Mouse (Mus musculus) stomach, postnatal 0 days (tissue): ENCODE data around the gene Dido1. TPM values are rescaled to one million over a fixed set of nuclear protein-coding genes. Genes with fewer than 3 reads are reported as not detected.

ENCODE experiments used
- ATAC-seq: fragments of 200-750 bp; cut with Nextera tagmentation; 2 replicates; pipeline ENCODE4 v1.8.0; 2017; ENCODE audit not compliant: low FRiP score, low TSS enrichment
- DNase-seq: peaks from one replicate; pipeline ENCODE4 v3.0.0-alpha.2; 2016; ENCODE audit warnings: low spot score
- H3K27ac ChIP-seq: fragments of 300-500 bp; sonication (generic); replicated peaks from 2 replicates; pipeline ENCODE4 v1.5.1; 2014; ENCODE audit warnings: mild to moderate bottlenecking, control low read depth
- H3K27me3 ChIP-seq: fragments of 300-500 bp; sonication (generic); 2 replicates; pipeline ENCODE4 v1.6.1; 2014; ENCODE audit warnings: low read length; ENCODE audit not compliant: control insufficient read depth, insufficient read depth
- H3K36me3 ChIP-seq: fragments of 300-500 bp; sonication (generic); 2 replicates; pipeline ENCODE4 v1.6.1; 2014; ENCODE audit warnings: low read length, mixed read lengths; ENCODE audit not compliant: control insufficient read depth, insufficient read depth
- H3K4me1 ChIP-seq: fragments of 300-500 bp; sonication (generic); replicated peaks from 2 replicates; pipeline ENCODE4 v1.6.1; 2014; ENCODE audit warnings: antibody characterized with exemption; ENCODE audit not compliant: control insufficient read depth, insufficient read depth
- H3K4me2 ChIP-seq: fragments of 300-500 bp; sonication (generic); replicated peaks from 2 replicates; pipeline ENCODE4 v1.6.1; 2014; ENCODE audit warnings: low read depth, mild to moderate bottlenecking, control low read depth, moderate library complexity
- H3K4me3 ChIP-seq: fragments of 300-500 bp; sonication (generic); 2 replicates; pipeline ENCODE4 v1.5.1; 2014; ENCODE audit warnings: low read depth, low read length, control low read depth
- H3K9ac ChIP-seq: fragments of 300-500 bp; sonication (generic); 2 replicates; pipeline ENCODE4 v1.6.1; 2014; ENCODE audit warnings: mild to moderate bottlenecking, low read length, control low read depth, mixed read lengths
- H3K9me3 ChIP-seq: fragments of 300-500 bp; sonication (generic); 2 replicates; pipeline ENCODE4 v1.6.1; 2016; ENCODE audit warnings: low read length; ENCODE audit not compliant: control insufficient read depth
- CTCF ChIP-seq: IDR thresholded peaks from 2 replicates; pipeline ENCODE4 v1.5.1; 2016; ENCODE audit warnings: antibody characterized with exemption, low read depth, mild to moderate bottlenecking, moderate library complexity
- EP300 ChIP-seq: optimal IDR thresholded peaks from 2 replicates; pipeline ENCODE3; 2016; ENCODE audit warnings: antibody characterized with exemption
- WGBS: fragments of 180-500 bp; shearing (Covaris S2); extraction: QIAGEN DNeasy Blood & Tissue Kit; methylation state at CpG from one replicate; pipeline ENCODE4 v1.1.7; 2014; 5-methylcytosine and 5-hydroxymethylcytosine counted together
- polyA plus RNA-seq: library from polyadenylated mRNA; unstranded; fragments of >200 nt; fragmentation: Nextera tagmentation; extraction: Ambion mirVana; gene quantifications from 2 replicates; pipeline ENCODE4 v1.2.1, GENCODE M21; 2015

Dido1 gene
- polyA plus RNA-seq = 7.4 and 9.7 TPM in 2 replicates

DNA sequence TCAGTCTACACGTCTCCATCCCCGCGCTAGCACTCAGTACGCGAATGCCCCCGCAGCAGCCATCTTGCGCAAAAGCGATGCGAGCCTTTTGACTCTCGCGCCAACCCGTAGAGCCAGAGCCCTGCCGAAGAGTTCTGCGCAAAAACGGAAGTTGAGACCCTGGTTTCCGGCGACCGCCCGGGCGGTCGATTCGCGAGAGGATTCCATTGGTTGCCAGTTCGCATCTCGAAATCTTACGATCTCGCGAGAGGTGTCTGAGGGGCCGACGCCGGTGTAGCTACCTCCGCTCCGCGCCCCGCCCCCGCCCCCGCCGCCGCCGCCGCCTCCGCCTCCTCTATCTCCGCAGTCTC is at the start of gene Dido1, which contains the start of gene Gid8:
Gene Dido1, minus strand, starts transcription at position 77 of the 350 bp plus-strand sequence.
Gene Gid8, plus strand, starts transcription at position 195 of the 350 bp plus-strand sequence.
- DNase-seq (peak; percentile 97), ATAC-seq (peak; percentile 94)
- under 1% methylated on average over 34 of the region's 43 CpGs for WGBS
- peak within 1 kb of the TSS; percentile 100 for H3K9ac ChIP-seq
- peaks cover 6% of the 10 kb centered on the region for H3K36me3 ChIP-seq
- H3K9me3 ChIP-seq = no peaks in the 10 kb centered on the region
- peak within 1 kb of the TSS; percentile 99 for H3K4me3 ChIP-seq
- no peaks in the 10 kb centered on the region for H3K27me3 ChIP-seq
- TF ChIP-seq EP300 (peak; percentile 79), CTCF (no peak)
- peak within 1 kb of the TSS; percentile 98 for H3K27ac ChIP-seq
- H3K4me1 ChIP-seq = peaks cover 7% of the 10 kb centered on the region; the same call in 1 of the 2 replicates
- peak within 1 kb of the TSS; percentile 82 for H3K4me2 ChIP-seq

DNA sequence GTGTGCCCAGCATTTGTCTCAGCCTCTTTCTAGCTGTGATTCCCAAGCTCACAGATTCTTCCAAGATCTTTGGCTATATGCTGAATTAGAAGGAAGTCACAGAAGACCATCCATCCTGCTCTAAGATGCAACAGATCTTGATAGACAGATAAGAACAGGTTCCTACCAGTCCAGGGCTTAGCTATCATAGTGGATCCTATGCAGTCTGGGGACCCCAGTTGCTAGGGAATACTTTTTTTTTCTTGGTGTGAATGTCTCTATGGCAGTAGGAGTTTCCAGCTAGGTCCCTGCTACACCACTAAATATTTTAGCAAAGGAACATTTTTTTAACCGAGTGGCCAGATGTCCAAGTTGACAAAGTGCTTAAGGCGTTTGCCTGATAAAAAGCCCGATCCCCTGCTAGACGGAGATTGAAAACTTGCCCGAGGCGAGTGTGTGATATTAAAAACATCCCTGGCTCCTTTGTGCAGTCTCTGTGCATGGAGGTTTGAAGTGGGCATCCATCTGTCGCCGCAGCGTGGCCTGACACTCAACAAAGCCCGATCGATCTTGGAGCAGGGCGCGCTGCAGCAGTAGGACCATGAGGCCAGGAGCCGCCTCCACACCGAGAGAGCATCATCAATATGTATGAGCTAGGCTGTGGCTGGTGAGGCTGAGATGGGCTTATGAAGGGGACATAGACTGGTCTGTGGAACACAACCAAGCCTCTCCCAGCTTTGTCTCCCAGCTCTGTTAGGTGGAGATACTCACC is 48.9 kb upstream of the Dido1 start:
- no peak for ATAC-seq
- 56% methylated on average over 15 of the region's 15 CpGs for WGBS

DNA sequence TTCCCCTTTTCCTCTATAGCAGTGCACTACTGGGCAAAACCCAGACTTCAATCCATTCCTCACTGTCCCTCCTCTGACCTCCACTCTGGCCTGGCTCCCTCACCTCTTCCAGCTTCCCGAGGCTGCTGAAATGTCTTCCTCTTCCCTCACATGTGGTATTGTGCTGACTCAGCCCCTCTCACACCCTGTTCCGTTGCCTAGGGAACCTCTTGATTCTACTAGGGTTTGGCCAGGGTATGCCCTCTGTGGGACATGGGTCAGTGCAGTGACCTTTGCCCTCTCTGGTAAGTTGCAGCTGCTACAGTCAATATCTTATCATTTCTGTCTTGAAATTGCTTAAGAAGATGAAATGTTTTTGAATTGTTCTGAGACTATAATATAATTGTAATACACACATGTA is 47.0 kb upstream of the Dido1 start:
- no peak for ATAC-seq
- WGBS = 28% methylated on average over 2 of the region's 2 CpGs
- TF ChIP-seq EP300 (no peak), CTCF (no peak)

More for the DNA sequence above, 48.9 kb upstream of the Dido1 start:
- no peak for DNase-seq
- H3K4me1 ChIP-seq = no peaks in the 10 kb centered on the region
- no peaks in the 10 kb centered on the region for H3K9me3 ChIP-seq
- TF ChIP-seq CTCF = no peak
- TF ChIP-seq EP300 = no peak
- H3K36me3 ChIP-seq = no peaks in the 10 kb centered on the region
- no peaks in the 10 kb centered on the region for H3K27me3 ChIP-seq
- H3K4me2 ChIP-seq = no peak overlapping the region
- no peak overlapping the region for H3K4me3 ChIP-seq
- H3K9ac ChIP-seq = no peak overlapping the region
- no peak overlapping the region for H3K27ac ChIP-seq

GRCm38 (mm10) chr2:180755896-180756295 is 46.1 kb upstream of the Dido1 start:
- Histone ChIP-seq H3K9me3 (no peaks in the 10 kb centered on the region), H3K36me3 (no peaks in the 10 kb centered on the region), H3K4me2 (no peak overlapping the region), H3K4me3 (no peak overlapping the region), H3K27me3 (no peaks in the 10 kb centered on the region), H3K27ac (no peak overlapping the region), H3K4me1 (no peaks in the 10 kb centered on the region), H3K9ac (no peak overlapping the region)
- 5% methylated on average over 8 of the region's 8 CpGs for WGBS
- DNase-seq = peak; percentile 78
- 0 out of 2 replicates have a peak, but pooled peaks have one; percentile 51 for ATAC-seq
- no peak for TF ChIP-seq EP300
- TF ChIP-seq CTCF = no peak

More for the DNA sequence above, 47.0 kb upstream of the Dido1 start:
- Histone ChIP-seq H3K4me2 (no peak overlapping the region), H3K4me1 (no peaks in the 10 kb centered on the region), H3K27ac (no peak overlapping the region), H3K9ac (no peak overlapping the region), H3K9me3 (no peaks in the 10 kb centered on the region), H3K27me3 (no peaks in the 10 kb centered on the region), H3K4me3 (no peak overlapping the region), H3K36me3 (no peaks in the 10 kb centered on the region)
- DNase-seq = no peak

- DNase-seq = no peak
- TF ChIP-seq CTCF (no peak), EP300 (no peak)
- Histone ChIP-seq H3K9me3 (no peaks in the 10 kb centered on the region), H3K9ac (no peak overlapping the region), H3K4me3 (no peak overlapping the region), H3K4me1 (no peaks in the 10 kb centered on the region), H3K27ac (no peak overlapping the region), H3K27me3 (no peaks in the 10 kb centered on the region), H3K4me2 (no peak overlapping the region), H3K36me3 (no peaks in the 10 kb centered on the region)
- no peak for ATAC-seq
- WGBS = 66% methylated on average over 5 of the region's 5 CpGs
These were observed 45.3 kb upstream of the Dido1 start for GRCm38 (mm10) chr2:180754976-180755688.

GRCm38 (mm10) chr2:180748904-180749303 is 39.1 kb upstream of the Dido1 start:
- no peaks in the 10 kb centered on the region for H3K27me3 ChIP-seq
- DNase-seq (no peak), ATAC-seq (peak; percentile 57)
- no peak overlapping the region for H3K4me3 ChIP-seq
- no peaks in the 10 kb centered on the region for H3K36me3 ChIP-seq
- H3K9ac ChIP-seq = no peak overlapping the region
- no peaks in the 10 kb centered on the region for H3K9me3 ChIP-seq
- H3K27ac ChIP-seq = no peak overlapping the region
- no peak overlapping the region for H3K4me2 ChIP-seq
- H3K4me1 ChIP-seq = no peaks in the 10 kb centered on the region
- 33% methylated on average over 5 of the region's 5 CpGs for WGBS
- no peak for TF ChIP-seq EP300
- TF ChIP-seq CTCF = no peak
